Mouse (Mus musculus): ENCODE data around the gene 1810009A15Rik. TPM values are rescaled to one million over a fixed set of nuclear protein-coding genes. Genes with fewer than 3 reads are reported as not detected.
A peak's percentile ranks its signal among the peaks of the same experiment; 100 is the strongest.
"Not testable (repeated sequence)": the region's sequence is repeated elsewhere in the genome, so short reads cannot be mapped to it uniquely, and the experiment has no call there.

1810009A15Rik gene
- total and polyA plus RNA-seq, 3 experiments: 157 to 218 (median 161) TPM

DNA sequence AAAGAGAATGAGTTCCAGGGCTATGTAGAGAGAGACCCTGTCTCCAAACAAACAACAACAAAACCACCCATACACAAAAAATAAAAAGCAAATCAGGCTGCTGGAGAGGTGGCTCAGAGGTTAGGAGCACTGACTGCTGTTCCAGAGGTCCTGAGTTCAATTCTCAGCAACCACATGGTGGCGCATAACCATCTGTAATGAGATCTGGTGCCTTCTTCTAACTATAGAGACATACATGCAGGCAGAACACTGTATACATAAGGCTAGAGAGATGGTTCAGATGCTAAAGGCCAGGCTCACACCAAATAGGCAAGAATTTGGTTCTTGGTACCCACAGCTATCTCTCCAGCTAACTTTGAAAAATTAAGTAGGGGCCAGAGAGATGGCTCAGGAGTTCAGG lies 29.6 kb upstream of the 1810009A15Rik start:
- TF ChIP-seq NRF1 (IDR thresholded peaks at IDR 0.05; ENCODE audit: low read depth, low read length) (no peak), TBP (conservative IDR thresholded peaks at IDR 0.05; ENCODE audit: low read depth, low read length) (no peak), CTCF (conservative IDR thresholded peaks at IDR 0.05 in 1 of 2, IDR thresholded peaks at IDR 0.05 in 1 of 2; ENCODE audit: low read depth in 2 of 2, low read length in 2 of 2) (peak; percentile 10 to 74; a peak in 2 of 4 replicates), POLR2AphosphoS2 (IDR thresholded peaks at IDR 0.05; ENCODE audit: low read depth, low read length) (no peak), CHD2 (IDR thresholded peaks at IDR 0.05; ENCODE audit: low read length) (no peak), SMC3 (IDR thresholded peaks at IDR 0.05; ENCODE audit: low read depth, low read length) (peak; percentile 78), RAD21 (IDR thresholded peaks at IDR 0.05; ENCODE audit: low read depth, low read length) (peak; percentile 65), POLR2A (IDR thresholded peaks at IDR 0.05; ENCODE audit: low read depth, low read length) (no peak), USF2 (conservative IDR thresholded peaks at IDR 0.05; ENCODE audit: low read depth, low read length) (no peak)
- no peak overlapping the region for H3K4me2 ChIP-seq (ENCODE audit: insufficient read depth, low read depth, poor library complexity, severe bottlenecking)
- no peaks in the 10 kb centered on the region for H3K9me3 ChIP-seq (replicated peaks; ENCODE audit: low read length)
- no peaks in the 10 kb centered on the region for H3K36me3 ChIP-seq (replicated peaks in 1 of 2; ENCODE audit: control insufficient read depth in 1 of 2, insufficient read depth in 1 of 2, low read length in 1 of 2)
- H3K27me3 ChIP-seq (replicated peaks): no peaks in the 10 kb centered on the region
- no peak overlapping the region for H3K9ac ChIP-seq (ENCODE audit: insufficient read depth, low read depth)
- H3K4me3 ChIP-seq (replicated peaks in 1 of 3; ENCODE audit: low read depth in 2 of 3, low read length in 2 of 3, poor library complexity in 1 of 3): no peak overlapping the region
- no peak overlapping the region for H3K27ac ChIP-seq (ENCODE audit: insufficient read depth, low read depth)
- DNase-seq (ENCODE audit: extremely low read depth): no peak
- H3K4me1 ChIP-seq (ENCODE audit: control insufficient read depth in 1 of 2, insufficient read depth in 2 of 2): no peaks in the 10 kb centered on the region; a peak in 1 of 4 replicates
- H3K79me2 ChIP-seq (replicated peaks; ENCODE audit: control insufficient read depth, extremely low read depth, insufficient read depth, poor library complexity, severe bottlenecking): no peaks in the 10 kb centered on the region
- in situ Hi-C loops (cut with MboI; ENCODE audit: low pct_ligation_motif_present, low pct_unique_long_range_greater_than_20kb, low sequenced_read_pairs): loop anchor here (5.0 kb wide), 1 partner anchor 243 kb away; no protein-coding TSS in a partner anchor
- dilution Hi-C loops (cut with MboI; ENCODE audit: extremely low pct_ligation_motif_present, extremely low pct_unique_long_range_greater_than_20kb, low sequenced_read_pairs): no loop called here

DNA sequence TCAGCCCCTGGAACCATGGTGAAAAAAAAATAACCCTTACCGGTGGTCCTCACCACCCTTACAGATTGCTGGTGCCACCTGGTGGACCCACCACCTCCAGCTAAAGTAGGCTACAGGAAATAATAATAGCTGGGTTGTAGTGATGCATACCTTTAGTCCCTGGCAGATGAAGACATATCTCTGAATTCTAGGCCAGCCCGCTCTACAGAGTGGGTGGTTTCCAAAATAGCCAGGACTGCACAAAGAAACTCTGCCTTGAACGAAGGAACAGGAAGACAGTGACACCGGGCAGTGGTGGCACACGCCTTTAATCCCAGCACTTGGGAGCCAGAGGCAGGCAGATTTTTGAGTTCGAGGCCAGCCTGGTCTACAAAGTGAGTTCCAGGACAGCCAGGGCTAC lies 24.4 kb upstream of the 1810009A15Rik start:
- dilution Hi-C loops (cut with MboI; ENCODE audit: extremely low pct_ligation_motif_present, extremely low pct_unique_long_range_greater_than_20kb, low sequenced_read_pairs): no loop called here

DNA sequence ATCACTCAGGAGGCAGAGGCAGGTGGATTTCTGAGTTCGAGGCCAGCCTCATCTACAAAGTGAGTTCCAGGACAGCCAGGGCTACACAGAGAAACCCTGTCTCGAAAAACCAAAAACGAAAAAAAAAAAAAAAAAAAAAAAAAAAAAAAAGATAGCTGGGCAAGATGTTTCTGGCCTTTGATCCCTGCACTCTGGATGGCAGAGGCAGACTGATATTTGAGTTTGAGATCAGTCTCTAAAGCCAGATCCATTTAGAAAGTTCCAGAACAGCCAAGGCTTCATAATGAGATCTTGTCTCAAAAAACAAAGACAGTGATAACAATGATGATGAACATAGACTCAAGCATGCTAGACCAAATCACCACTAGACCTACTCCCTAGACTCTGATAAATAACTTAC lies 18.3 kb upstream of the 1810009A15Rik start:
- dilution Hi-C loops (cut with MboI; ENCODE audit: extremely low pct_ligation_motif_present, extremely low pct_unique_long_range_greater_than_20kb, low sequenced_read_pairs); in situ Hi-C loops (cut with MboI; ENCODE audit: low pct_ligation_motif_present, low pct_unique_long_range_greater_than_20kb, low sequenced_read_pairs); DNase-seq (ENCODE audit: extremely low read depth); H3K27me3 ChIP-seq (replicated peaks); H3K27ac ChIP-seq (ENCODE audit: insufficient read depth, low read depth); H3K9me3 ChIP-seq (replicated peaks; ENCODE audit: low read length): not testable (repeated sequence)
- TF ChIP-seq ZNF384 (IDR thresholded peaks at IDR 0.05; ENCODE audit: low read depth, low read length): peak; percentile 40; the same call in 1 of the 2 replicates
- Histone ChIP-seq H3K36me3 (replicated peaks in 1 of 2; ENCODE audit: control insufficient read depth in 1 of 2, insufficient read depth in 1 of 2, low read length in 1 of 2) (peaks cover 19 to 28% of the 10 kb centered on the region in 2 experiments), H3K79me2 (replicated peaks; ENCODE audit: control insufficient read depth, extremely low read depth, insufficient read depth, poor library complexity, severe bottlenecking) (peaks cover 19% of the 10 kb centered on the region), H3K9ac (ENCODE audit: insufficient read depth, low read depth) (peak overlapping the region; percentile 95), H3K4me1 (ENCODE audit: control insufficient read depth in 1 of 2, insufficient read depth in 2 of 2) (peaks cover 2 to 16% of the 10 kb centered on the region in 2 experiments; a peak in 2 of 4 replicates), H3K4me3 (replicated peaks in 1 of 3; ENCODE audit: low read depth in 2 of 3, low read length in 2 of 3, poor library complexity in 1 of 3) (peak overlapping the region in 2 of 3 experiments; percentile 87 to 97), H3K4me2 (ENCODE audit: insufficient read depth, low read depth, poor library complexity, severe bottlenecking) (peak overlapping the region; percentile 92; the same call in 1 of the 2 replicates)

More for the DNA sequence above, 24.4 kb upstream of the 1810009A15Rik start:
- no peaks in the 10 kb centered on the region for H3K27me3 ChIP-seq (replicated peaks)
- no peaks in the 10 kb centered on the region for H3K36me3 ChIP-seq (replicated peaks in 1 of 2; ENCODE audit: control insufficient read depth in 1 of 2, insufficient read depth in 1 of 2, low read length in 1 of 2)
- no peak overlapping the region for H3K27ac ChIP-seq (ENCODE audit: insufficient read depth, low read depth)
- no peaks in the 10 kb centered on the region for H3K79me2 ChIP-seq (replicated peaks; ENCODE audit: control insufficient read depth, extremely low read depth, insufficient read depth, poor library complexity, severe bottlenecking)
- H3K9ac ChIP-seq (ENCODE audit: insufficient read depth, low read depth): no peak overlapping the region
- no peak overlapping the region for H3K4me3 ChIP-seq (replicated peaks in 1 of 3; ENCODE audit: low read depth in 2 of 3, low read length in 2 of 3, poor library complexity in 1 of 3)
- H3K4me1 ChIP-seq (ENCODE audit: control insufficient read depth in 1 of 2, insufficient read depth in 2 of 2): no peaks in the 10 kb centered on the region; a peak in 1 of 4 replicates
- no peaks in the 10 kb centered on the region for H3K9me3 ChIP-seq (replicated peaks; ENCODE audit: low read length)
- in situ Hi-C loops (cut with MboI; ENCODE audit: low pct_ligation_motif_present, low pct_unique_long_range_greater_than_20kb, low sequenced_read_pairs): no loop called here
- no peak overlapping the region for H3K4me2 ChIP-seq (ENCODE audit: insufficient read depth, low read depth, poor library complexity, severe bottlenecking)
- TF ChIP-seq USF2 (conservative IDR thresholded peaks at IDR 0.05; ENCODE audit: low read depth, low read length) (no peak), GABPA (IDR thresholded peaks at IDR 0.05; ENCODE audit: insufficient replicate concordance, low read depth, low read length) (no peak), CTCF (conservative IDR thresholded peaks at IDR 0.05 in 1 of 2, IDR thresholded peaks at IDR 0.05 in 1 of 2; ENCODE audit: low read depth in 2 of 2, low read length in 2 of 2) (peak in 1 of 2 experiments; percentile 34; a peak in 2 of 4 replicates)
- DNase-seq (ENCODE audit: extremely low read depth): no peak

Data from CH12.LX (cell line).